Mouse (Mus musculus) liver, embryonic 14.5 days (tissue): ENCODE measurements around the gene Irf1.

Experiments
- CTCF ChIP-seq: IDR thresholded peaks from 2 replicates; pipeline ENCODE4 v1.5.1; 2016; ENCODE audit warnings: antibody characterized with exemption, low read depth, control low read depth
- EP300 ChIP-seq: IDR thresholded peaks from 2 replicates; pipeline ENCODE4 v1.6.1; 2016; ENCODE audit warnings: antibody characterized with exemption, low read depth

DNA sequence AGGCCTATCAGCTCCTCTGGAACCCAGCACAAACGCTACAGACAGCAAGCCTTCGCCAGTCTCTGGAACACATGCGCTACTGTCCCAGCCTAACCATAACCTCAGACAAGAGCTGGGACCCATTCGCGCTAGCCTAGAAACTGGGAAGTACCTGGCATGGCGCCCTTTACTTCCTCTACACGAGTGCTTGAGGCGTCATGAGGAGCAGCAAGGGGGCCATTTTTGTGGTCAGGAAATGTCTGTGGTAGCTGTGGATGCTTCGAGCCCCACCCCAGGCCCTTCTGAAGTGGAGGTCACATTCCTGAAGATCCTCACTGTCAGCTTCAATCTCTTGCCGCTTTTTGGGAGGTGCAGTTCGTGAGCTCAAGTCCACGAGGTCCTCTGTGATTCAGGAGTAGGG lies 33.3 kb downstream of the Irf1 start:
- no peak for TF ChIP-seq CTCF
- TF ChIP-seq EP300: no peak
